Mouse (Mus musculus) kidney, postnatal 25 days (tissue): Measurements from ENCODE around the gene B4galt5.

ENCODE experiments used
- DNase-seq, 2 experiments: peaks; one replicate each; pipeline ENCODE4 v3.0.0; 2021; ENCODE audit warnings: mixed read lengths in 2 of 2

B4galt5 gene

DNA sequence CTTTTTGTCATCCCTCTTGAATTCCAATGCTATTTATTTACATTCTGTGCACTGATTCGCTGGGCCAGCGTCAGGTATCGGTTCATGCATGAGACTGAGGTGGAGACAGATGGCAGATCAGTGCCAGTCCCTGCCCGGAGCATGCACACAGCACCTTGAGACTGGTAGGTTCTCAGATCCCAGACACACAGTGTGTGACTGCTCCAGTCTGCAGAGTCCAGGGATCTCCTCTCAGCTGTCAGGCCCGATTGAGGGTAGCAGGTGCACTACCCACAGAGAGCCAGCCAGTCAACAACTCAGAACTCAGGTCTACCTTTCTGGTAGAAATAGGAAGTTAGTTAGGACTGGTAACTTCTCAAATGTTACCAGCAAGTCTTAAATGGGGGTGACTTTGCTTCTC lies 18.4 kb downstream of the B4galt5 start:
- no peak for DNase-seq

DNA sequence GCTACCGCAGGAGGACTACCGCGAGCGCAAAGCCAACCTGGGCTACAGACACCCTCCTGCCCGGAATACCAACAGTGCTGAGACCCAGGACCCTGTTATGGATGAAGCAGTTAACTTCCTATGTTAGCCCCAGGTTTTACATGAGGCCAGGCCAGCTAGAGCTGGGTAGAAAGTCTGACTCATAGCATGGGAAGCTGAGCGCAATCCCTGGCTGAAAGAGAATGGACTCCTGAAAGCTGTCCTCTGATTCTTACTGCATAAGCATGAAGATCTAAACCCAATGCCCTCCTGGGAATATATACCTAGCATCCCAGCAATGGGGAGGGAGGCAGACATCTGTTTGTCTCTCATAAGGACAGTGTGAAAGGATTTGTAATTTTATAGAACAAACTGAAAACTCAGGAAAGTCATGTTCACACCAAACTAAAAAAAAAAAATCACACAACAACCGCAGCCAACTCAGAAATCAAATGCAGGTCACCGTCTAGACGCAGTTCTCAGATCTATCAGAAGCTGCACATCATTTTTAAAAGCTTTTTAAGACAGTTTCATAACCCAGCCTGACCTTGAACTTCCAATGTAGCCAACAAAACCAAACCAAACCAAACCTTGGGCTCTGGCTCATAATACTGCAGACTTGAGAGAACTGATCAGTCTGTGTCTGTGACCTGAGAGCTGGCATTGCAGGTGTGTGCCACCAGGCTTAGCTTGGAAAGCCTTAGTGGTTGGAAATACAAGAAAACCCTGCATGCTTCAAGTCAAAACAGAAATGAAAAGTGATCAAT lies 19.3 kb downstream of the B4galt5 start:
- no peak for DNase-seq

DNA sequence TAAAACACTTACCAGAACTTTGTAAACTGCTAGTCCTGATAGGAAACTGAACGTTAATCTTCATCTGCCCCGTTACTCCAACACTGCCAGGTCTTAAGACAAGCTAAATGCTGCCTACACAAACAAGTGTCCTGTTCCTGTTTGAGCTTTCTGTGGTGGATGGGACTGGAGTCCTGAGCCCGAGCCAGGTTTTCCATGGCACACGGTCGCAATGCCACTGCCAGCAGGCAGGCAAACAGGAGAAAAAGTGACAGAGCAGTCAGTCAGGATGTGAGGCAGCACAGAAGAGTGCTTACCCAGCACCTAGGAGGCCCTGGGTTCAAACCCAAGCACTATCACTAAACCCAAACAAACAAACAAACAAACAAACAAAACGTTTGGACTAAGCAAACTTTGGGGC lies 20.6 kb downstream of the B4galt5 start:
- no peak for DNase-seq

DNA sequence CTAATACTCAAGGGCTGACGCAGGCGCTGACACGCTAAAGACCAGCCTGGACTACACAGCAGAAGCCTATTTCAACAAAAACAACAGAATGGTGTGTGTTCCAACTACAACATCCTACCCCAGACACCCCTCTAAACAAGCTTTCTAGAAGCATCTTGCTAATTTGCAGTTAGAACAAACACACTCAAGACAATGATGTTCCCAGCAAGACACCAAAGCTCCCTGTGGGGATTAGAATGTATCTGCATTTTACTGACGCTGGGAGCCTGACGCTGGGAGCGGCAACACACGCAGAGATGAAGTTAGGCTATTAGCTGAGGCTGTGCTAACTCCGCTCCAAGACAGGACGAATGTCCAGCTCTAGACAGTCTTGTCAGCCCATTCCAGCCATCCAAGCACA lies 22.4 kb downstream of the B4galt5 start:
- DNase-seq = no peak

DNA sequence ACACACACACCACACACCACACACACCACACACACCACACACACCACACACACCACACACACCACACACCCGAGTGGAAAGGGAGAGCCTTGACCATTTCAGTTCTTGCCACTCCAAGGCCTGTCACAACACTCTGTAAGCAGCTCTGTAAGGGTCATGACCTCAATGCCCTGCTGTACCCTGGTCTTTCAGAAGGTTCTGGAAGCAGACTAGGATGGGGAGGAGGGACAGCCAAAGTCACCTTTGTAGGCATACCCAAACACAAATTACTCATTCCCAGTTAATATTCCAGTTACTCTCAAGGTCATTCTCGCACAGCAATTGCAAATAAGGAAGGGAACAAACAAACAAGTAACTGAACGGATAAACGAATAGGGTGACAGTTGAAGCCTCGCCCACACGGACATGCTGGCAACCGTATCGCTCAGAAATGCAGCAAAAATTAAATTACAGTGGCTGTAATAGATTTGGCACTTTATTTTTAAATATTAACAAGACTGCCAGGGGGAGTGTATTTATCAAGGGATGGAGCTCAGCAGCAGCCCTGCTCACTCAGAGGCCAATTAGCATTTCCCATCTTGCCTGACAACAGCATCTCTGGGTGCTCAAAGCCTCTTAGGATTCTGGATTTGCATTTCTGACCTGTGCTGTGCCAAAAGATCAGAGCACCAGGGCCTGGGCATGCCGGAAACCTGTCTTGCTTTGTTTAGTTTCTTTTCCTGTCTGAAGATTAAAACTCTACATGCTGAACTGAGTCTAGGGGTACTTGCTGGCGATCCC lies 24.6 kb downstream of the B4galt5 start:
- DNase-seq = peak; percentile 23 to 63

DNA sequence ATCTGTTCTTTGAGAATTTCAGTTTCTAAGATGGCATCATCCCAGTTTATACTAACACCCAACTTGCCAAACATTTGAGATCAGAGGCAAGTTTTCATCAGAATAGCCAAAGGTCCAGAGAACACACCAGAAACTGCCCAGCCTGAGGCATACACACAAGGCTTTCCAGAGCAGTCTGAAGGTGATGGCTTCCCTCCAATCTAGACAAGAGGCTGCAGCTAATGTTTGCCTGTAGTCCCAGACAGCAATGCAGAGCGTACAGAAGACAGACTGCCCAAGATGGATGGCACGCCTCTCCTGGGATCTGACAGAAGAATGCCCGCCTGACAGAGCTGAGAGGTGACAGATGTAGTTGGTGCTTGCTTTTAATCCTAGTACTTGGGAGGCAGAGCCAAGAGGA lies 25.9 kb downstream of the B4galt5 start:
- DNase-seq = no peak

DNA sequence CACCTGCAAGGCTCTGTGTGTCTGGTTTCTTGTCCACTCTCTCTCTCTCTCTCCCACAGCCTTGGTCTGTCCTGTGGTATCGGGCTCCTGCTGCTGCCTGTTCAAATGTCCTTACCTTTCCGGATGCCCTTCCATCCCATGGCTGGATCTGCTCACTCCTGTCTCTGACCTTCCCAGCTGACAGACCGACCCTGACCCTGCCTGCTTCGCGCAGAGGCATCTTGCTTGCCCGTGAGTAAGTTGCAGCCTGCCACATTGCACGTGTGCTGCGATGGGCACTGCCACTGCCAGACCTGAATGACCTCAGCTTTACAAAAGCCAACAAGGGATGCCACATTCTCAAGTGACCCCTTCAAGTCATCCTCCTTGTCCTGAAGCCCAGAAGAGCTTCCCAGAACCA lies 27.6 kb downstream of the B4galt5 start:
- no peak for DNase-seq

DNA sequence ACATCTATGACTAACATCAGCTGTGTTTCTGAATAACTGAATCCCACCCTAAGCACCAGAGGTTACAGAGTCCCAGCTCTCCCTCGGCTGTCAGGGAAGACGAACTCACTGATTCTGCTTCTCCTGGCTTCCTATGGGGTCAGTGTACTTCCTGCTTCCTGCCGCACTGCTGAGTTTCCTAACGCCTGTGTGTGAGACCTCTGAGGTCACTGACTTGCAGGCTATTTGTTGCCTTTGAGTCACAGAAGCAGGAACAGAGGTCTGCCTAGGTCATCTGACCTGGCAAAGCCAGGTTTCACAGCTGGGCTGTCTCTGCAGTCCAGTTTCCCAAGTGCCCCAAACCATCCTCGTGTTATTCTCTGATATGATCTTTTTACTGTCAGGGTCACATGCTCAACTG lies 30.0 kb downstream of the B4galt5 start:
- peak; percentile 46 to 78 for DNase-seq

DNA sequence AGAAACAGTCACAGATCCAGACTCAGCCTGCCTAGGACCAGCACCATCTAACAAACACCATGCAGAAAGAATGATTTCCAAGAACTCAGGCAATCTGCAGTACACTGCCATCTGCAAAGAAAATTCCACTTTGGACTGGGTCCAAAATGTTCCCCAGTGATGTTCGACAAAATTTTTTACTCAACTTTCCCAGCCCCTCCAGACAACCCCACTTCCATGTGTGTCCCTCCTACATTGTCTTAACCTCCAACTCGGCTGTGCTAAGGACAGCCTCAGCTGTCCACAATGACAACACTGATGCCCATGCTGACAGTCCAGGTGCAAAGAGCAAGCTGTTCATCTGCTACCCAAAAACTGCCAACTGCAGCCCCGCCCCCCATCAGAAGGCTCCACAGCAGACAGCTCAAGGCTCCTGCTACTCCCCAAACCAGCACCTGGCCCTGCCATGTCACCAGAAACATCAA lies 32.2 kb downstream of the B4galt5 start:
- no peak for DNase-seq

DNA sequence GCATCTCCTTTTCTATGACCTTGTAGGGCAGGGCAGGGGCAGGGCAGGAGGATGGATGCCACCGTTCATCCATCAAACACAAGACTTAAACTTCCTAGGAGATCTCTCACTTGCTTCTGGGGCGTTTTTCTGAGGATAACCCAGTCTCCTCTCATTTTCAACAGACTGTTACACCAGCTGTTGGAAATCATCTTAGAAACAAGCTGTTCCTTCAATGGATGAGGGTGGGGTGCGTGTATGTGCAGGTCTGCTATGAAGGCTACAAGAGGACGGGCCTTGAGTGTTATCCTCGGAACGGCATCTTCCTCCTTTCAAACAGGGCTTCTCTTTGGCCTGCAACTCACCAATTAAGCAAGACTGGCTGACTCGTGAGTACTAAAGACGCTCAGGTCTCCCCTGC lies 34.5 kb downstream of the B4galt5 start:
- DNase-seq = no peak

DNA sequence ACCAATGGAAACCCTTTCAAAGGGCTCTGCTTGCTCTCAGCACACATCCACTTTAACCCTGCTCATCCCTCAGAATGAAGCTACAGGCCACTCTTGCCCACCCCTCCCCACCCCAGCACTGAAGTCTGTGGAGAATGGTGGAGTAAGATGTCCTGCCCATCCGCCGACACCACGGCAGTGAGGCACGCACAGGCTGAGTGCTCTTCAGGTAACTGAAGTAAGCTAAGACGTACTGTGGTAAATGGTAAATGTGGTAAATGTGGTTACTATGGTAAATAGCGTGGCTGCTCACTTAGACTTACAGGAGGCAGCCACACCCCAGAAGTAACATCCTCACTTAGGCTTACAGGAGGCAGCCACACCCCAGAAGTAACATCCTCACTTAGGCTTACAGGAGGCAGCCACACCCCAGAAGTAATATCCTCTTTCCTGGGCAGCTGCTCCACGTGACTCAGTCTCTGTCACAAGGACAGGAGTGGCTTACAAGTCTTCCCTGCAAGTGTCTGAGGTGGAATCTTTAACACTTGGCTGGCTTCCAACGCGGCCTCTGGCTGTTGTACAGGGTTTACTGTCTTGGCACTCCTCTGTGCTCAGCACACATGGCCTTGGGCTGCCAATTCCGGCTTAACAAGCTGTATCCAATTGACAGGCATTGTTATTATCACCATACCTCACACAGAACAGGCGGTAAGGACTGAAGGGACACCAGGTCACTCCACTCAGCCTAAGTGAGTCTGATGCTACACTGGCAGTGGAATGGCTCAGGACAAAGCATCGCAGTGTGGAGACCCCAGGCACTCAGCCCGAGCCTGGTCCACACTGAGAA lies 35.3 kb downstream of the B4galt5 start:
- peak; percentile 92 to 93 for DNase-seq

DNA sequence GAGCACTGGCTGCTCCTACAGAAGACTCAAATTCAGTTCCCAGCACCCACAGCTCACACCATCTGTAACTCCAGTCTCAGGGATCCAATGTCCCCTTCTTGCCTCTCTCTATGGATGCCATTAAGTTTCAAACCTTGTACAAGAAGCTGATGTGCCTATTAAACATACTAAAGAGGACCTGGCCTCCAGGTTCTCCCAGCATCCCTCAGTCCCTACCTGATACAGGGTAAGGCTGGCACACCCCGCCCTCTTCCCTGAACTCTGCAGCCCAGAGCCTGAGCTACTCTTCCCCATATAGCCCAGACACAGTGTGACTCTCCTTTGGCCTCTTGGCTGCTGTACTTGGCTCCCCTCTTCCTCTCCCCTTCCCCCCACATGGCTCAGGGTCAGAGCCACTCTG lies 38.9 kb downstream of the B4galt5 start:
- DNase-seq = no peak

DNA sequence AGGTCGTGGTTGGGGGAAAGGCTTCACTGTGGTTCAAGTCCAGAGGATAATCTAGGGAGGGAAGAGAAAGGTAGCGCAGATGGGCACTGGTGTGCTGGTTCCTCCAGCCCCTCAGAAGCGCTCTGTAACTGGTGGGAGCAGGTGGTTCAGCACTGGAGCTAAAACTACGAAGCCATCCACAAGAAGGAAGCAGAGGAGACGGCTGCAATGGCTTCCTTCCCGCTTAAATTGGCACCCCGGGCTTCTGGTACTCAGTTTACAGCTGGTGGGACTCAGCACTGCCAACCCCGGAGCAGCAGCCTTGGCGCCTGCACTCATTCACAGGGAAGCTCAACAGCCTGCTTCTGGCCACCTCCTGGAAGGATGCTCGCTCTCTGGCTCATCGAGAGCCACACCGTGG lies 39.7 kb downstream of the B4galt5 start:
- DNase-seq = peak in 1 of 2 experiments; percentile 23

DNA sequence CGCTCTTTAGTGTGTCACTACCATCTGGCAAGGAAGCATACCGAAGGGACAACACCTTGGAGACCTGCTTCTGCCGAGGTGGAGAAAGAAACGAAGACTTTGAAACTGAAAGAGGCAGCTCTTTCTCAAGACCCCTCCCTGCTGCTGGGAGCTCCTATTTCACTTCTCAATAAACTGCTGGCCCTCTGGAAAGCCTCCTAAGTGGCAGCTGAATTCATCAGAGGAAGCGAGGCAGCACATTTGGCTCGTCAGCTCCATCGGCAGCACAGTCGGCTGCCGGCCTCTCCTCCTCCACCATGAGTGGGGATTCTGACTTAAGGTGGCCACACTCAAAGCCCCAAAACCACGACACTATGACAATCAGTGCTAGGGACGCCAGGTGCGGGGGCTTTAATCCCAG lies 41.3 kb downstream of the B4galt5 start:
- DNase-seq = peak in 1 of 2 experiments; percentile 26

DNA sequence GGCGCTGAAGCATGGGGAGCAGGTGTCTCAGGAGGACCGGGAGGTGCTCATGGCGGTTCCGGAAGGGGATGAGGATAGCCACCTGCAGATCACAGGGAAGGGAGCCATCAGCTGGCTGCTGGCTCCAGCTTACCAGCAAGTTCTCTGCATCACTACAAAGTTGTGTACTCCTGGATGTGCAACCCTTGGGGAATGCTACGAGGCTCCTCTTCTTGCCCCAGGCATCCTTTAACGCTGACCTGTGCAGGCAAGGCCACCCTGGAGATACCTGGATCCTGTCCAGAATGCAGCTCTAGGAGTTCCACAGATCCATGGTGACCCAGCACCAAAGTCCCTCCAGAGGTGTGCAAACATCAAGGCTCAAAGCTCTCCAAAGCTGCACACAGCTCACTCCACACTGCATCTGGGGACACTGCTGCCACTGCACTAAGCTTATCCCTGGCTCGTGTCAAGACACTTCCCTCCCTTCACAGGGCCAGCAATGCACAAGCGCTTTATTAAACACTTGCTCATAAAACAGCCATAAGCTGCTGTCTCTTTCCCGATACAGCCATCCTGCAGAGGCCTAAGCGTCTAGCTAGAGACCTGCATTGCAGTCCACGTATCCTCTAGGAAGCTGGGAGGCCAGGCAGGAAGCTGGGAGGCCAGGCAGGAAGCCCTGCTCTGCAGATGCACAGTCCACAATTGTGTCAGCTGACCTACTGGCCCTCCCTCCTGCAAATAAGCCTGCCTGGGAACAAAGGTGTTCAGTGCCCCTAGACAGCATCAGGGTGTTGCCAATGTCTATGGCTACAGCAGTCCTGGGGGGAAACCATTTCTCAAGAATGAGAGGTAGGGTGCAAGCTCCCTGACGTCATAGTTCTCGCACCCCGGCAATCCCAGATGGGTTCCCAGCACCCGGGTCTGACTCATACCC lies 42.1 kb downstream of the B4galt5 start:
- DNase-seq = peak; percentile 56 to 73

DNA sequence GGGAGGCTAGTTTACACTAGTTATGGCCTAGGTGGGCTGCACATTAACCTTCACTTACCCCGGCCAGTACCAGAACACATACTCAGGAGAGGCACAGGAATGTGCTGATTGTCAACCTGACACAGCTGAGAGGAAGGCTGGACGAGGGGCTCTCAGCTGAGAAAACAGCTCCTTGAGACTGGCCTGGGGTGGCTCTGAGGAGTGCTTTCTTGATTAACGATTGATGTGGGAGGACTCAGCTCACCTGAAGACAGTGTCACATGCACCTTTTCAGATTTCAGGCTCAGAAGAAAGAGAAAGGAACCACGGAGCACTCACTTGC lies 42.7 kb downstream of the B4galt5 start:
- no peak for DNase-seq

DNA sequence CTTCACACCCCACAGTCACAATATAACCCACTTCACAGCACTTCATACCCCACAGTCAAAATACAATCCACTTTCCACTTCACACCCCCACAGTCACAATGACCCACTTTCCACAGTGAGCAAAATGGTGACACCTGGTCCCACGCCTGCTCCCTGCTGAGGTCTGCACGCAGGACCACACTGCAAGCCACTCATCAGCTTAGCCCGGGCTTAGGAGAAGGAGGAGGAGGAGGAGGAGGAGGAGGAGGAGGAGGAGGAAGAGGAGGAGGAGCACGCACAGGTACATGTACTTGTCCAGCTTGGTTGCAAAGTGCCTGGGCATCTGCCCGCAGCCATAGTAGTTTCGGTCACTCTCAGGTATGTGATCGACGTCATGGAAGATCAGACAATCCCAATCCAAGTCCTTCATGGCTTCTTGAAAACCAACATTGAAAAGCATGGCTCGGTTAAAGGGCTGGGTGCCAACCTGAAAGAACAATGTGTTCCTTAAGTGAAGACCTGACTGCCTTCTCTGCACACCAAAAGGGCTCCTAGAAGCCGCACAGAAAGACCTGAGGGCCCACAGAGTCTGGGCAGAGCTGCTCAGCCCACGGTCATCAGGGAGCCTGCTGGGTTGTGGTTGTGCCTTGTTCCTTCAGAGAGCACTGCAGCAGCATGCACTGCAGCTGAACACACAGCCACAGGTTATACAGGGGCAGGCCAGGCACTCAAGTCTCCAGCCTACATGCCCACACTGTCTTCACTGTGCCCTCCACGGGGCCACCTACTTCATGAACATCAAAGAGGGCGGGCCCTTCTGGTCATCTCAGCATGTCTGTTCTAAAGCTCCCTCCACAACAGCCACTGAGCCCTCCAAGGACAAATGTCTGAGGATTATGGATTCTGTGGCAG lies 43.4 kb downstream of the B4galt5 start:
- peak in 1 of 2 experiments; percentile 28 for DNase-seq

DNA sequence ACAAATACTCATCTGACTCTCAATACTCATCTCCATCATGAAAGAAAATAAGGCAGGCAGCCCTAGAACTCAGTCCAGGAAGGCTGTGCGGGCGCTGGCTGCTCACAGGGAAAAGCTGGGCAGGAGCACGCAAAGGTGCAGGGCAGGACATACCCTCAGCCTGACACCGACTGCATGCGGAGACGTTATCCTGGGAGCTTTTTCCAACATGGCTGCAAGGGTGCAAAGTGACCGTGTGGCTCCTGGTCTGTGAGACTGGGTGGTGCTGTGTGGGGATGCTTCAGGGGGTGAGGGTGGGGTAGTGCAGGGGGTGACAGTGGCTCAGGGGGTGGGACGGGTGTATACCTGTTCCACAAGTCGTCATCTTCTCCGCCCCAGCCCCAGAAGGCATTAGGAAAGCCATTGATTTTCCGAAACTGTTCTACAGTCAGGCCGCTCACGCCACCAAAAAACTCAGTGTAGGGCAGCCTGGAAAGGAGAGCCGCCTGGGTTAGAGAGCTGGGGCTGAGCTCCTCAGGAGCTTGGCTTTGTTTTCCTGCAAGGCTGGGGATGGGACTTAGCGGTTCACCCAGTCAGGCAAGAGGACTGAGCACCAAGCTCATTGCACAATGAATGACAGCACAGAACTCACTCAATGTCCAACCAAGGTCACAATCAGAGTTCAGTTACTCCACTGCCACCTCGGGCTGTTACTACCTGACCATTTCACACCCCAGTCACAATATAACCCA lies 44.2 kb downstream of the B4galt5 start:
- peak in 1 of 2 experiments; percentile 25 for DNase-seq

DNA sequence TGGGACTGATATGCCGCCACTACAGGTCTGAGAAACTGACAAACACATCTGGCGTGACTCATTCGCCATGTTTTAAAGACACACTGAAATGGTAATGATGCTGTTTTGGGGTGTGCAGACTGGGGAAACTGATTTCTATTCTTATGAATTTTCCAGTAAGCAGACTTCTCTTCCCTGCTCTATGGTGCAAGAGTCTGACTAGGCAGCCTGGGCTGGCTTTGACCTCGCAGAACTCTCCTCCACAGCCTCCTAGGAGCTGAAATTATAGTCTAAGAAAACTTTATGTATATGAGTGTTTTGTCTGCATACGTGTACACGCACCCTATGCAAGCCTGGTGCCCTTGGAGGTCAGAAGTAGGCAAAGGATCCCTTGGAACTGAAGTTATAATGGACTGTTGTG lies 45.2 kb downstream of the B4galt5 start:
- peak in 1 of 2 experiments; percentile 29 for DNase-seq

DNA sequence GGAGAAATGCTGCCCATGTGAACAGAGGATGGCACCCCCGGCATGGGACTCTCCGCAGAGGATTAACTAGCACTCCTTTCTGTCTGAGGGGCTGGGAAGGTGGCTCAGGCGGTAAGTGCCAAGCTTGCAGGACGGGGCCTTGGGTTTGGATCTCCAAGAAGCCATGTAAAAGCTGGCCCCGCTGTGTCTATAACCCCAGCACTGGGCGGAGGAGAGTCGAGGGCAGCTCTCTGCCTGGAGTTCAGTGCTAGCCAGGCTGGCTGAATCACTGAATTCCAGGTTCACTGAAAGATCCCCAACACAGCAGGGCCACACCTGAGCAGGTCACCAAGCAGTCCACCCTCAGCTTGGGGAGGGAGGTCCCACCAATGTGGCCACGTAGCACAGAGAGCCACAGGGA lies 45.8 kb downstream of the B4galt5 start:
- DNase-seq = peak in 1 of 2 experiments; percentile 34
